Mouse (Mus musculus) myocyte (in vitro differentiated cells): ENCODE data around the gene Twnk.

Experiments used
- CEBPB ChIP-seq: IDR thresholded peaks from 2 replicates; pipeline ENCODE4 v1.6.1; 2011; ENCODE audit warnings: mild to moderate bottlenecking, moderate library complexity; ENCODE audit not compliant: poor library complexity, insufficient read depth, severe bottlenecking
- E2F4 ChIP-seq: IDR thresholded peaks from one replicate; pipeline ENCODE4 v1.6.1; 2011; ENCODE audit warnings: mild to moderate bottlenecking, control low read depth, moderate library complexity; ENCODE audit not compliant: insufficient read depth
- MAX ChIP-seq: IDR thresholded peaks from one replicate; pipeline ENCODE4 v1.6.1; 2011; ENCODE audit warnings: low read depth, mild to moderate bottlenecking, control low read depth
- MYOD1 ChIP-seq, 3 experiments: IDR thresholded peaks; one replicate each; pipeline ENCODE4 v1.6.1; 2011; ENCODE audit warnings: control low read depth in 2 of 3, low read depth in 2 of 3, mild to moderate bottlenecking in 2 of 3, moderate library complexity in 1 of 3; ENCODE audit not compliant: insufficient read length in 2 of 3, control insufficient read depth in 1 of 3
- POLR2A ChIP-seq: IDR thresholded peaks from one replicate; pipeline ENCODE4 v1.6.1; 2011; ENCODE audit warnings: low read depth, mild to moderate bottlenecking, control low read depth, moderate library complexity; ENCODE audit not compliant: insufficient read length
- POLR2AphosphoS2 ChIP-seq: IDR thresholded peaks from one replicate; pipeline ENCODE4 v1.6.1; 2011; ENCODE audit warnings: low read depth, control low read depth; ENCODE audit not compliant: insufficient read length
- SRF ChIP-seq: IDR thresholded peaks from one replicate; pipeline ENCODE4 v1.6.1; 2011; ENCODE audit warnings: low read depth; ENCODE audit not compliant: control insufficient read depth, insufficient read length
- TCF12 ChIP-seq: IDR thresholded peaks from one replicate; pipeline ENCODE4 v1.6.1; 2011; ENCODE audit warnings: mild to moderate bottlenecking, control low read depth; ENCODE audit not compliant: poor library complexity, insufficient read depth, severe bottlenecking
- USF1 ChIP-seq: IDR thresholded peaks from one replicate; pipeline ENCODE4 v1.6.1; 2011; ENCODE audit warnings: low read depth, mild to moderate bottlenecking, control low read depth, moderate library complexity

- no peak for TF ChIP-seq USF1
- TF ChIP-seq POLR2AphosphoS2: no peak
- TF ChIP-seq POLR2A: no peak
- TF ChIP-seq CEBPB: no peak
- TF ChIP-seq MAX: no peak
- no peak for TF ChIP-seq SRF
- TF ChIP-seq TCF12: no peak
- TF ChIP-seq E2F4: no peak
- no peak for TF ChIP-seq MYOD1 (IDR thresholded peaks at IDR 0.05; ENCODE audit: control insufficient read depth in 1 of 3, insufficient read length in 2 of 3, low read depth in 2 of 3)
Measured at GRCm38 (mm10) chr19:45058841-45059240, 53.4 kb downstream of the Twnk start.
